Mouse (Mus musculus): Measurements from ENCODE around the gene Ttll5.

The Ttll5 gene

DNA sequence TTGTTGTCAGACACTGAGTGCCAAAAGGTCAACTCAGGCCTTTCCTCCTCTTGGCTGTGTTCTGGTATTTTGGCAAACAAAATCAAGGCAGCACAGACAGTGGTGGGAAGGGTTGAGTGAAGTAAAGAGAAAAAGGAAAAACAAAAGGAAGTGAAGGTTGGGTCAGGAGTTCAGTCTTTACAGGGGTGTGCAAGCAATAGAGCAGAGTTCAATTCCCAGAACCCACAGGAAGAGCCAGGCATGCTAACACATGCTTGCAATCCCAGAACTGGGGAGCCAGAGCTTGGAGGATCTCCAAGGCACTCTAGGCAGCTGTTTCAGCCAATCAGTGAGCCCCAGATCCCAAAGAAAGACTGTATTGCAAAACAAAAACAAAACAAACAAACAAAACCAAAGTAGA, 240.3 kb downstream of the Ttll5 start:
- DNase-seq: no peak

- no peak for DNase-seq
Observed at GRCm38 (mm10) chr12:86071432-86071831, 247.0 kb downstream of the Ttll5 start.

- no peak for DNase-seq
Observed at GRCm38 (mm10) chr12:86074681-86075080, 250.2 kb downstream of the Ttll5 start.

- DNase-seq: peak; percentile 52
Observed at GRCm38 (mm10) chr12:86075358-86075757, 250.9 kb downstream of the Ttll5 start.

GRCm38 (mm10) chr12:86076321-86076901, 252.0 kb downstream of the Ttll5 start:
- peak; percentile 89 for DNase-seq

- DNase-seq: peak; percentile 63
Observed at GRCm38 (mm10) chr12:86077322-86077721, 252.9 kb downstream of the Ttll5 start.

GRCm38 (mm10) chr12:86077736-86078135, 253.3 kb downstream of the Ttll5 start:
- DNase-seq: peak; percentile 71

GRCm38 (mm10) chr12:86078176-86078552, 253.7 kb downstream of the Ttll5 start:
- DNase-seq: no peak

- peak; percentile 65 for DNase-seq
Observed at GRCm38 (mm10) chr12:86078553-86079201, 254.2 kb downstream of the Ttll5 start, which contains the start of gene Tgfb3. TSS of gene Tgfb3 (minus strand) at chr12:86079041.

DNA sequence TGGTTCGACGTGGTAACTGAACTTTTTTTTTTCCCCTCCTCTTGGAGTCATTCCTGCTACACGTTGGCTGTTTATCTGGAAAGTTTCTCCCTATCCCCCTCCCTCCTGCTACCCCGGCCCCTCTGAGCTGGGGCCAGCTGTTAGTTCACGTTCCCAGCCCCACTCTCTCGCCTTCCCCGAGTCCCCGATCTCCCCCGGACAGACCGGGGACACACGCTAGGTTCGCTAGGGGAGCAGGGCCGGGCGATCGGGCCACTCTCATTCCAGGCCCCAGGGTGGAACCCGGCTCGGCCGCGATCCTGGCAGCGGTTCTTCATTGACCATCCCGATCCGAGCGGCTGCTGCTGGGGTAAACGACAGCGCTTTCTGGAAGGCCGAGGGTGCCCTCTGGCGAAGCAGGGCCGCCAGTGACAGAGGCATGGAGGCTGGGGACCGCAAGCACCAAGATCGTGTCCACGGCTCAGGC, 254.8 kb downstream of the Ttll5 start:
- DNase-seq: peak; percentile 93

GRCm38 (mm10) chr12:86082481-86083012, 258.1 kb downstream of the Ttll5 start, which contains the start of gene Ift43:
TSS of gene Ift43 (plus strand) at chr12:86082541.
- peak; percentile 86 for DNase-seq

GRCm38 (mm10) chr12:86085873-86086272, 261.4 kb downstream of the Ttll5 start:
- DNase-seq: no peak

GRCm38 (mm10) chr12:86086550-86086949, 262.1 kb downstream of the Ttll5 start:
- DNase-seq: no peak

DNA sequence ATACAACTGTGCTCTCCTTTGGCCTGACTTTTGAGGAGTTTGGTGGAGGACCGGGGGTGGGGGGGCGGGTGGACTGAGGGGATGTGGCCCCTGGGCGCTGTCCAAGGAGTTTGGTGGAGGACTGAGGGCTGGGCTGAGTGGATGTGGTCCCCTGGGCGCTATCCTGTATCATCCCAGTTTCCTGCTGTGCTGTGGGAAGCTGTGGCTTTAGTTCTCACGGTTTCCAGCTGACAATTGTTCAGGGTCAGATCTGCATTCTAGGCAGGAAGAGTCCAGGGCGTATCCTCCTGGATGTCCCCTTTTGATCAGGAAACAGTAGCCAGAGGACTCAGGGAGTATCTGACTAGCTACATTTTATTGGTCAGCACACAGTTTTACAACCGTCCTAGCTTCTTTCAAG, 263.6 kb downstream of the Ttll5 start:
- DNase-seq: no peak

DNA sequence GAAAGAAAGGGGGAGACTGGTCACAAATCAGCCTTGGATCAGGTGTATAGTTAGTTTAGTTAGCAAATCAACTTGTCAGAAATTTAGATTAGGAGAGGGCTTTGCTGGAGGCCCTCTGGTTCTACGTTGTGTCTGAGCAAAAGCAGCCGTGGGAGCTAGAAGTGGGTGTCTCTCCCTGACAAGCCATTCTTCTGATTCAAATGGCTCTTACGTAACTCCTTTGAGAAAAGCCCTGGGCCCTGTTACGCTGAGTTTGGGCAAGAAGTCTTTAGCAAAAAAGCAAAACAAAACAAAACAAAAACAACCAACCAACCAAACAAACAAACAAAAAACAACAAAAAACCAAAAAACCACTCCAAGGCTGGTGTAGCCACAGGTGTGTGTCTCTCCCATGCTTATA, 266.3 kb downstream of the Ttll5 start:
- no peak for DNase-seq

DNA sequence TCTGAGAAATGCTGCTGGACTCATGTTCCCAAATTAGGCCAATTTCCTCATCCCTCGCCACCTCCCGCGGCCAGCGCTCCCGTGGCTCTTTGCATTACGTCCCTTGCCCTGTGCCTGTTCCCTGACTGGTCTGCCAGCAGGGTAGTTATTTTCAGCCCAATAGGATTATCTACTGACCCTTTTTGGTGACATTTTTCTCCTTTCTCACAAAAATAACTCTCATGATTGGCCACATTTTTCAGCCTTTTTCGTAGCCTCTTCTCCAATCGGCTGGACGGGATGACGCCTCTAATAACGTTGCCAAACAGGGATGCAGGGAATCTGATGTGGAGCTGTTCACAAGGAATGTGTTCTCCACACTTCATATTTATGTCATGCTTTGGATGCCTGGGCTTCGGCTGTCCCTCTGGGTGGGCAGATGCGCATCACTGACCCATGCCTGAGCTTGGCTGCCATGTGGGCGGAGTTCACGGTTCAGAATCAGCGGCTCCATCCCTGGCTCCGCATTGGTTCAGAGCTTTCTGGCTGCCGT, 267.2 kb downstream of the Ttll5 start:
- peak; percentile 76 for DNase-seq

- DNase-seq: no peak
Observed at GRCm38 (mm10) chr12:86094075-86094474, 269.6 kb downstream of the Ttll5 start.

GRCm38 (mm10) chr12:86095806-86096205, 271.3 kb downstream of the Ttll5 start:
- DNase-seq: no peak

- DNase-seq: no peak
Observed at GRCm38 (mm10) chr12:86097781-86098180, 273.3 kb downstream of the Ttll5 start.

DNA sequence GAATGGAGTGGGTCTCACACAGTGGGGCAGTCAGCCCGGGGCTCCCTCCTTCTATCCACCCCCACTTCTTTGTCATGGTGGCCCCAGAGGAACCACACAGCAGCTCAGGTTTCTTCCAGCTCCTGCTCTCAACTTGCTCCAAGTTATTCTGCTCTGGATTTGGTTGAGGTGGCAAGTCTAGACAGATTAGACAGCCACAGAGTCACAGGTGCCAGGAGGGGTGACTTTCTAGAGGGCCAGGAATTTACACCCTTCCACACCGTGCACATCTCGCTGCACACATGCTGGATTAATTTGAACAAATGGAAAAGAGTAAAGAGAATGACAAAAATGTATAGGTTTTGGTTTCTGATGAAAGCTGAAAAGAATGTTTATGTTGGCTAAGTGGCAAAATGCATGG, 276.3 kb downstream of the Ttll5 start:
- no peak for DNase-seq

- no peak for DNase-seq
Observed at GRCm38 (mm10) chr12:86102686-86103085, 278.2 kb downstream of the Ttll5 start.

GRCm38 (mm10) chr12:86103391-86103790, 278.9 kb downstream of the Ttll5 start:
- peak; percentile 28 for DNase-seq

GRCm38 (mm10) chr12:86103852-86104251, 279.4 kb downstream of the Ttll5 start:
- no peak for DNase-seq

- DNase-seq: no peak
Observed at GRCm38 (mm10) chr12:86104297-86104696, 279.8 kb downstream of the Ttll5 start.
